Mouse (Mus musculus) R1 (cell line): Measurements from ENCODE around the gene Wdr47.
"Not testable (repeated sequence)": the region's sequence is repeated elsewhere in the genome, so short reads cannot be mapped to it uniquely, and the experiment has no call there.

Source experiments
- DNase-seq: peaks from one replicate; pipeline ENCODE4 v3.0.0-alpha.2; 2018; ENCODE audit warnings: low read depth, low spot score

Gene Wdr47

GRCm38 (mm10) chr3:108639412-108639811 is 48.3 kb downstream of the Wdr47 start:
- peak; percentile 18 for DNase-seq

- no peak for DNase-seq
Observed at GRCm38 (mm10) chr3:108640998-108641397, 49.9 kb downstream of the Wdr47 start.

GRCm38 (mm10) chr3:108644856-108645255 is 53.8 kb downstream of the Wdr47 start:
- no peak for DNase-seq

- peak; percentile 74 for DNase-seq
Observed at GRCm38 (mm10) chr3:108646036-108646435, 55.0 kb downstream of the Wdr47 start.

GRCm38 (mm10) chr3:108647681-108648080 is 56.6 kb downstream of the Wdr47 start:
- DNase-seq: peak; percentile 48

GRCm38 (mm10) chr3:108652866-108653642 is 62.0 kb downstream of the Wdr47 start:
- DNase-seq: peak; percentile 42

- peak; percentile 93 for DNase-seq
Observed at GRCm38 (mm10) chr3:108653710-108654379, 62.8 kb downstream of the Wdr47 start, which contains the start of gene Clcc1. Clcc1 (plus strand) TSS chr3:108653913.

- no peak for DNase-seq
Observed at GRCm38 (mm10) chr3:108654566-108654965, 63.5 kb downstream of the Wdr47 start.

GRCm38 (mm10) chr3:108655486-108655885 is 64.4 kb downstream of the Wdr47 start:
- DNase-seq: no peak

- no peak for DNase-seq
Observed at GRCm38 (mm10) chr3:108658612-108659011, 67.5 kb downstream of the Wdr47 start.

GRCm38 (mm10) chr3:108660941-108661340 is 69.9 kb downstream of the Wdr47 start:
- peak; percentile 57 for DNase-seq

- DNase-seq: no peak
Observed at GRCm38 (mm10) chr3:108676616-108677015, 85.5 kb downstream of the Wdr47 start.

- no peak for DNase-seq
Observed at GRCm38 (mm10) chr3:108681004-108681403, 89.9 kb downstream of the Wdr47 start.

- DNase-seq: not testable (repeated sequence)
Observed at GRCm38 (mm10) chr3:108683597-108683996, 92.5 kb downstream of the Wdr47 start.

GRCm38 (mm10) chr3:108685701-108686100 is 94.6 kb downstream of the Wdr47 start:
- DNase-seq: no peak

- no peak for DNase-seq
Observed at GRCm38 (mm10) chr3:108689015-108689441, 97.9 kb downstream of the Wdr47 start.

- DNase-seq: no peak
Observed at GRCm38 (mm10) chr3:108689446-108689845, 98.4 kb downstream of the Wdr47 start.

GRCm38 (mm10) chr3:108689979-108690378 is 98.9 kb downstream of the Wdr47 start:
- DNase-seq: no peak

- DNase-seq: no peak
Observed at GRCm38 (mm10) chr3:108694321-108694720, 103.2 kb downstream of the Wdr47 start.
